Mouse (Mus musculus): ENCODE data around the gene Iqcd. TPM values are rescaled to one million over a fixed set of nuclear protein-coding genes. Genes with fewer than 3 reads are reported as not detected.

Iqcd gene
- polyA plus RNA-seq, 1 experiment, result 0.33 TPM

GRCm38 (mm10) chr5:120568336-120568768 lies 20.5 kb upstream of the Iqcd start:
- no peak overlapping the region for H3ac ChIP-seq (ENCODE audit: control insufficient read depth, insufficient read length, low read depth)
- no peaks in the 10 kb centered on the region for H3K27me3 ChIP-seq (ENCODE audit: control insufficient read depth, insufficient read depth, insufficient read length)
- H3K36me3 ChIP-seq (ENCODE audit: control insufficient read depth, insufficient read depth), result peaks cover 8% of the 10 kb centered on the region
- peaks cover 84% of the 10 kb centered on the region for H3K79me2 ChIP-seq (ENCODE audit: control insufficient read depth, insufficient read depth)
- no peak for TF ChIP-seq MAX (IDR thresholded peaks at IDR 0.05)
- no peak for TF ChIP-seq MYOG (IDR thresholded peaks at IDR 0.05; ENCODE audit: control insufficient read depth, extremely low read depth, insufficient read length)
- no peak for TF ChIP-seq CTCF (IDR thresholded peaks at IDR 0.05; ENCODE audit: control insufficient read depth, insufficient read depth, insufficient read length)
- TF ChIP-seq FOSL1 (IDR thresholded peaks at IDR 0.05; ENCODE audit: insufficient read depth, low read length, poor library complexity, severe bottlenecking), result no peak
- TF ChIP-seq MYOD1 (IDR thresholded peaks at IDR 0.05; ENCODE audit: control insufficient read depth, insufficient read length, low read depth), result no peak
- TF ChIP-seq CEBPB (IDR thresholded peaks at IDR 0.05; ENCODE audit: low read depth), result no peak
- TF ChIP-seq USF1 (IDR thresholded peaks at IDR 0.05; ENCODE audit: low read depth), result no peak
- H3K4me3 ChIP-seq (ENCODE audit: insufficient read depth, poor library complexity, severe bottlenecking), result no peak overlapping the region
- peaks cover 38% of the 10 kb centered on the region for H3K79me3 ChIP-seq (ENCODE audit: low read depth)

- TF ChIP-seq MYOG (IDR thresholded peaks at IDR 0.05; ENCODE audit: control insufficient read depth, extremely low read depth, insufficient read length) (no peak), CTCF (IDR thresholded peaks at IDR 0.05; ENCODE audit: control insufficient read depth, insufficient read depth, insufficient read length) (no peak), USF1 (IDR thresholded peaks at IDR 0.05; ENCODE audit: low read depth) (no peak), CEBPB (IDR thresholded peaks at IDR 0.05; ENCODE audit: low read depth) (no peak), MYOD1 (IDR thresholded peaks at IDR 0.05; ENCODE audit: control insufficient read depth, insufficient read length, low read depth) (no peak), FOSL1 (IDR thresholded peaks at IDR 0.05; ENCODE audit: insufficient read depth, low read length, poor library complexity, severe bottlenecking) (no peak), MAX (IDR thresholded peaks at IDR 0.05) (no peak)
- H3K79me3 ChIP-seq (ENCODE audit: low read depth), result peaks cover 42% of the 10 kb centered on the region
- peaks cover 89% of the 10 kb centered on the region for H3K79me2 ChIP-seq (ENCODE audit: control insufficient read depth, insufficient read depth)
- H3K36me3 ChIP-seq (ENCODE audit: control insufficient read depth, insufficient read depth), result peaks cover 13% of the 10 kb centered on the region
- no peaks in the 10 kb centered on the region for H3K27me3 ChIP-seq (ENCODE audit: control insufficient read depth, insufficient read depth, insufficient read length)
- H3ac ChIP-seq (ENCODE audit: control insufficient read depth, insufficient read length, low read depth), result no peak overlapping the region
- no peak overlapping the region for H3K4me3 ChIP-seq (ENCODE audit: insufficient read depth, poor library complexity, severe bottlenecking)
Measured at GRCm38 (mm10) chr5:120568964-120569363, 19.9 kb upstream of the Iqcd start.

GRCm38 (mm10) chr5:120569791-120570190 lies 19.0 kb upstream of the Iqcd start:
- H3K27me3 ChIP-seq (ENCODE audit: control insufficient read depth, insufficient read depth, insufficient read length), result no peaks in the 10 kb centered on the region
- H3K79me2 ChIP-seq (ENCODE audit: control insufficient read depth, insufficient read depth), result peaks cover 92% of the 10 kb centered on the region
- peaks cover 16% of the 10 kb centered on the region for H3K36me3 ChIP-seq (ENCODE audit: control insufficient read depth, insufficient read depth)
- peaks cover 47% of the 10 kb centered on the region for H3K79me3 ChIP-seq (ENCODE audit: low read depth)
- TF ChIP-seq USF1 (IDR thresholded peaks at IDR 0.05; ENCODE audit: low read depth) (no peak), MYOG (IDR thresholded peaks at IDR 0.05; ENCODE audit: control insufficient read depth, extremely low read depth, insufficient read length) (no peak), CTCF (IDR thresholded peaks at IDR 0.05; ENCODE audit: control insufficient read depth, insufficient read depth, insufficient read length) (no peak), MAX (IDR thresholded peaks at IDR 0.05) (no peak), FOSL1 (IDR thresholded peaks at IDR 0.05; ENCODE audit: insufficient read depth, low read length, poor library complexity, severe bottlenecking) (no peak), MYOD1 (IDR thresholded peaks at IDR 0.05; ENCODE audit: control insufficient read depth, insufficient read length, low read depth) (no peak), CEBPB (IDR thresholded peaks at IDR 0.05; ENCODE audit: low read depth) (no peak)
- H3K4me3 ChIP-seq (ENCODE audit: insufficient read depth, poor library complexity, severe bottlenecking), result no peak overlapping the region
- H3ac ChIP-seq (ENCODE audit: control insufficient read depth, insufficient read length, low read depth), result no peak overlapping the region

GRCm38 (mm10) chr5:120570289-120570897 lies 18.4 kb upstream of the Iqcd start:
- Histone ChIP-seq H3K79me2 (ENCODE audit: control insufficient read depth, insufficient read depth) (peaks cover 92% of the 10 kb centered on the region), H3ac (ENCODE audit: control insufficient read depth, insufficient read length, low read depth) (no peak overlapping the region), H3K36me3 (ENCODE audit: control insufficient read depth, insufficient read depth) (peaks cover 19% of the 10 kb centered on the region), H3K27me3 (ENCODE audit: control insufficient read depth, insufficient read depth, insufficient read length) (no peaks in the 10 kb centered on the region), H3K4me3 (ENCODE audit: insufficient read depth, poor library complexity, severe bottlenecking) (no peak overlapping the region), H3K79me3 (ENCODE audit: low read depth) (peaks cover 48% of the 10 kb centered on the region)
- no peak for TF ChIP-seq FOSL1 (IDR thresholded peaks at IDR 0.05; ENCODE audit: insufficient read depth, low read length, poor library complexity, severe bottlenecking)
- no peak for TF ChIP-seq CEBPB (IDR thresholded peaks at IDR 0.05; ENCODE audit: low read depth)
- TF ChIP-seq MYOG (IDR thresholded peaks at IDR 0.05; ENCODE audit: control insufficient read depth, extremely low read depth, insufficient read length), result no peak
- no peak for TF ChIP-seq MAX (IDR thresholded peaks at IDR 0.05)
- no peak for TF ChIP-seq MYOD1 (IDR thresholded peaks at IDR 0.05; ENCODE audit: control insufficient read depth, insufficient read length, low read depth)
- no peak for TF ChIP-seq CTCF (IDR thresholded peaks at IDR 0.05; ENCODE audit: control insufficient read depth, insufficient read depth, insufficient read length)
- TF ChIP-seq USF1 (IDR thresholded peaks at IDR 0.05; ENCODE audit: low read depth), result no peak

GRCm38 (mm10) chr5:120571056-120571740 lies 17.6 kb upstream of the Iqcd start:
- Histone ChIP-seq H3K79me3 (ENCODE audit: low read depth) (peaks cover 52% of the 10 kb centered on the region), H3K27me3 (ENCODE audit: control insufficient read depth, insufficient read depth, insufficient read length) (no peaks in the 10 kb centered on the region), H3ac (ENCODE audit: control insufficient read depth, insufficient read length, low read depth) (no peak overlapping the region), H3K79me2 (ENCODE audit: control insufficient read depth, insufficient read depth) (peaks cover 92% of the 10 kb centered on the region), H3K4me3 (ENCODE audit: insufficient read depth, poor library complexity, severe bottlenecking) (no peak overlapping the region), H3K36me3 (ENCODE audit: control insufficient read depth, insufficient read depth) (peaks cover 19% of the 10 kb centered on the region)
- TF ChIP-seq MYOG (IDR thresholded peaks at IDR 0.05; ENCODE audit: control insufficient read depth, extremely low read depth, insufficient read length), result no peak
- no peak for TF ChIP-seq CTCF (IDR thresholded peaks at IDR 0.05; ENCODE audit: control insufficient read depth, insufficient read depth, insufficient read length)
- no peak for TF ChIP-seq CEBPB (IDR thresholded peaks at IDR 0.05; ENCODE audit: low read depth)
